Mouse (Mus musculus) heart, adult 2 months (tissue): Measurements from ENCODE around the gene Hist4h4.

Experiments used
- CTCF ChIP-seq: fragments of 200-600 bp; IDR thresholded peaks from 2 replicates; pipeline ENCODE4 v1.8.1; 2022; ENCODE audit warnings: antibody characterized with exemption, mild to moderate bottlenecking, moderate library complexity
- EP300 ChIP-seq: fragments of 200-500 bp; IDR thresholded peaks from 2 replicates; pipeline ENCODE4 v1.6.1; 2011; ENCODE audit warnings: low read depth, low read length, control low read depth; ENCODE audit not compliant: insufficient read depth
- POLR2A ChIP-seq: fragments of 200-500 bp; IDR thresholded peaks from 2 replicates; pipeline ENCODE4 v1.6.1; 2011; ENCODE audit warnings: mild to moderate bottlenecking, low read depth, low read length, control low read depth; ENCODE audit not compliant: insufficient read depth

DNA sequence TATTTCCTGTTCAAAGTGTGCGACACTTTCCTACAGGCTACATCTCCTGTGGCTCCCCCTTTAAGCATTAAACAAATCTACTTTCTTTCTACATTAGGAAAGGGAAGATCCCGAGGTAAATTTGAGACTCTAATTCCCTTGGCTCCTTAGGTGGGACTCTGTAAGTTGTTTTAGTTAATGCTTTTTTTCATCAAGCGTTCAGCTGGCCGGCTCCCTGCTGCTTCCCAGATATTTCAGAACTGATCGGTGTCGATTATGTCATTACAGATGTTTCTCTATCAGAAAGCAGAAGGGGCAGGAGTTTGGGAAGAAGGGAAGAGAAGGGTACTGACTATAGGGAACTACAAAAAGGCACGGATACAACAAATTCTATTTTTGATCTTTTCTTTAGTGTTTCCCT is 22.9 kb upstream of the Hist4h4 start:
- TF ChIP-seq CTCF (no peak), POLR2A (no peak), EP300 (no peak)
